Mouse (Mus musculus) neural tube, embryonic 14.5 days (tissue): Measurements from ENCODE around the gene Pan3. TPM values are rescaled to one million over a fixed set of nuclear protein-coding genes. Genes with fewer than 3 reads are reported as not detected.

Source experiments
- ATAC-seq: fragments of 200-750 bp; cut with Nextera tagmentation; 2 replicates; pipeline ENCODE4 v1.8.0; 2017; ENCODE audit warnings: low read depth, mild to moderate bottlenecking, moderate TSS enrichment, moderate library complexity
- H3K27ac ChIP-seq: fragments of 300-500 bp; sonication (generic); 2 replicates; pipeline ENCODE4 v1.5.1; 2014; ENCODE audit warnings: low read depth, mild to moderate bottlenecking, control low read depth, low read length, moderate library complexity, mixed read lengths
- H3K27me3 ChIP-seq: fragments of 300-500 bp; sonication (generic); 2 replicates; pipeline ENCODE4 v1.6.1; 2014; ENCODE audit warnings: low read length; ENCODE audit not compliant: control insufficient read depth, insufficient read depth
- H3K36me3 ChIP-seq: fragments of 300-500 bp; sonication (generic); 2 replicates; pipeline ENCODE4 v1.6.1; 2014; ENCODE audit warnings: low read length, mixed read lengths; ENCODE audit not compliant: control insufficient read depth, insufficient read depth
- H3K4me1 ChIP-seq: fragments of 300-500 bp; sonication (generic); 2 replicates; pipeline ENCODE4 v1.6.1; 2014; ENCODE audit warnings: low read length; ENCODE audit not compliant: control insufficient read depth, insufficient read depth
- H3K4me2 ChIP-seq: fragments of 300-500 bp; sonication (generic); 2 replicates; pipeline ENCODE4 v1.6.1; 2014; ENCODE audit warnings: mild to moderate bottlenecking, low read depth, low read length, control low read depth
- H3K4me3 ChIP-seq: fragments of 300-500 bp; sonication (generic); 2 replicates; pipeline ENCODE4 v1.5.1; 2014; ENCODE audit warnings: low read depth, low read length, control low read depth, mixed read lengths
- H3K9ac ChIP-seq: fragments of 300-500 bp; sonication (generic); replicated peaks from 2 replicates; pipeline ENCODE4 v1.6.1; 2014; ENCODE audit warnings: low read depth, mild to moderate bottlenecking, control low read depth, low read length, mixed read lengths
- H3K9me3 ChIP-seq: fragments of 300-500 bp; sonication (generic); 2 replicates; pipeline ENCODE4 v1.6.1; 2016; ENCODE audit warnings: low read length; ENCODE audit not compliant: control insufficient read depth
- WGBS: fragments of 180-500 bp; shearing (Covaris S2); extraction: QIAGEN DNeasy Blood & Tissue Kit; methylation state at CpG from one replicate; pipeline ENCODE4 v1.1.7; 2014; 5-methylcytosine and 5-hydroxymethylcytosine counted together
- polyA plus RNA-seq: library from polyadenylated mRNA; unstranded; fragments of >200 nt; fragmentation: Nextera tagmentation; extraction: Ambion mirVana; gene quantifications from 2 replicates; pipeline ENCODE4 v1.2.1, GENCODE M21; 2014

The Pan3 gene
- 54.5 and 62.8 TPM in 2 replicates for polyA plus RNA-seq

DNA sequence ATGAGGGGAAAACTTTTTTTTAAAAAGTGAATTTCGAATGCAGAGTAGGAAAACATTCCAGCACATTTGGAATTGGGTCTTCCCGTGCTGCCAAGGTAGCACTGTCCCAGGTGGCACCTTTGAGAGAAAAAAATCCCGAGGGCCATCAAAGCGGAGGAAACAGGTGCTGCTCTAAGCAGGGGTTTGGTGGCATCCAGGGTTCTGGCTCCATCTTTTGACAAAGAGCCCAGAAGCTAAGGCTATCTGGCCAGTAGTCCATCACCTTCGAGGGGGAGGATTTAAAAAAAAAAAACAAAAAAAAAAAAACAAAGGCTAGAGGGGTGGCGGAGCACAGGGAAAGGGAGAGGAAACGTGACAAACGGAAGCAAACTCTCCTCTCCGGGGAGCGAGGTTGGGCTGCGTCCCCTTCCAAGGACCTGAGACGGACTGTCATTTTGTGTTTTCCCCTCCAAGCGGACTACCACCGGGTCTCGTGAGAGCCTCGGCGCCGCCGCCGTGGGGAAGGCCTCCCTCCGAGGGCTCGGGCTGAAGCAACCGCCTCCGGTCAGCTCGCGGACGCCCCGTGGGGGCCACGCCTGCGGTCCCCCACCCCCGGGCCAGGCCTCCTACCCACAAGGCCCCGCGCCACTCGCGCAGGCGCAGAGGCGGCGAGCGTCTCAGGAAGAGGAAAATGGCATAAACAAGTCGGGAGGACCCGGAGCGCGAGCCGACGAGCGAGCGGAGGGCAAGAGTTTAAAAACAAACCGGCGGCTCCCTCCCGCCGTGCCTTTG, at the start of gene Pan3:
TSS of gene Pan3 (plus strand) at position 627 of the 771 bp plus-strand sequence.
- WGBS: 1% methylated on average over 44 of the region's 51 CpGs
- peak; percentile 89 for ATAC-seq
- Histone ChIP-seq H3K4me3 (peak within 1 kb of the TSS; percentile 98), H3K9ac (peak within 1 kb of the TSS; percentile 90), H3K36me3 (no peaks in the 10 kb centered on the region), H3K9me3 (no peaks in the 10 kb centered on the region), H3K4me1 (peaks cover 22% of the 10 kb centered on the region), H3K27ac (peak within 1 kb of the TSS; percentile 95), H3K4me2 (peak within 1 kb of the TSS; percentile 84), H3K27me3 (peaks cover 2% of the 10 kb centered on the region; the same call in 1 of the 2 replicates)

DNA sequence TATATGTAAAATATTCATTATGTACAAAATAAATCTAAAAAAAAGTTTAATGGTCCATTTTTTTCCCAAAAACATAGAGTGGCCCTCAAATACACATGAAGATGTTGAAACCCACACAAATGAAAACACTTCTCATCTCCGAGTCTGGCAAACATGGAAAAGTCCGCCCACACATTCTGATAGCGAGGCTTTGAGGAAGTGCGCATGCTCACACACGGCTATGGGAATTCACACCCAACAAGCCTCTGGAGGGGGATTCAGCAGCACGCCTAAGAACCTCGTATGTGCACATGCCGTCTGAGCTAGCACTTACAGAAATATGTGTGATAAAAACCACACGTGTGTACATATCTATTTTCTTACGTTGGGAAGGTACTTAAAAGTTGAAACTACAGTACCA, 48.6 kb upstream of the Pan3 start:
- H3K27me3 ChIP-seq: no peaks in the 10 kb centered on the region
- H3K36me3 ChIP-seq: no peaks in the 10 kb centered on the region
- no peak overlapping the region for H3K4me3 ChIP-seq
- no peak overlapping the region for H3K4me2 ChIP-seq
- no peaks in the 10 kb centered on the region for H3K9me3 ChIP-seq
- no peaks in the 10 kb centered on the region for H3K4me1 ChIP-seq
- no peak overlapping the region for H3K27ac ChIP-seq
- no peak overlapping the region for H3K9ac ChIP-seq
- 92% methylated on average over 10 of the region's 10 CpGs for WGBS
- ATAC-seq: no peak

DNA sequence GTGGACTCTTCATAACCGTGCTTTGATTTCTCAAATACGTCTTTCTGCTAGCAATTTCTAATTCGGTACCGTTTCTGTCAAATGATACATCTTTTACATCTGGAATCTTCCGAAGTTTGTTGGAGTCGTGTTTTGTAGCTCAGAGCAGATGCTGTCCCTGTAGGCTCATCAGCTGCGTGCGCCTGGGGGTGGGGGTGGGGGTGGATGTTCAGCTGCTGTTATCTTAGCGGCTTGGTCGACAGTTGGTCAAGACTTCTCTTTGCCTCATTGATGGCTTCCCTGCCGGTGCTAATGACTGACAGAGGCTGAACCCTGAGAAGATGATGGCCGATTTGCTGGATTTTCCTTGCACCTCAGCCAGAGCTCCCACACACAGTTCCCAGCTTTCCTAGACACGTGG, 43.1 kb upstream of the Pan3 start:
- no peak overlapping the region for H3K27ac ChIP-seq
- H3K36me3 ChIP-seq: no peaks in the 10 kb centered on the region
- H3K9ac ChIP-seq: no peak overlapping the region
- no peak for ATAC-seq
- no peak overlapping the region for H3K4me3 ChIP-seq
- H3K4me1 ChIP-seq: no peaks in the 10 kb centered on the region
- H3K4me2 ChIP-seq: no peak overlapping the region
- no peaks in the 10 kb centered on the region for H3K27me3 ChIP-seq
- H3K9me3 ChIP-seq: no peaks in the 10 kb centered on the region
- WGBS: 83% methylated on average over 13 of the region's 13 CpGs

DNA sequence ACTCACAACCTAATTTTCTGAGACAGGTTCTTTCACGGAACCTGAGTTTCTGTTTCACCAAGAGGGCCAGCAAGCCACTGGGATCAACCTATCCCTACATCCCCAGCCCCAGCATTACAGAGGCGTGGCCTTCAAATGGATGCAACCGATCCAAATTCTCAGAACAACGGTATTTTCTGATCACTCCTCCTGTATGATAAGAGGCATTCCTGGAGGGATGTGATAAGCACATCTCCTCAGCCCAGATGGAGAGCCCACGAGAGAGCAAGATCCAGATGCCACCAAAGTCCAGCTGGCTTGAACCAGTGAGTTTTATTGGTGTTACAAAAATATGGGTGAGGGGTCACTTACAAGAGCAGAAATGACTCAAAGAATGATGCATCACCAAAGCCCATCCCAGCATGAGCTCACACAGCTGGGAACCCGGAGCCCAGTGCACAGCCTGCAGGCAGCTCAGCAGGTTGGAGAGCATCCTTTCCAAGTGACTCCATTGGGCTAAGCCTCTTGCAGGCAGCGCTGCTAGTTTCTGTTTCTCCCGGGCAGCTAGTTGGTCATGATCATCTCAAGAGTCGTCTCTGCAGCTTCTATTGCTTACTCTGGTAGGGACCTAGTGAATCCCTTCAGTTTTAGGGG, 41.5 kb upstream of the Pan3 start:
- WGBS: 83% methylated on average over 9 of the region's 9 CpGs
- no peak overlapping the region for H3K4me2 ChIP-seq

DNA sequence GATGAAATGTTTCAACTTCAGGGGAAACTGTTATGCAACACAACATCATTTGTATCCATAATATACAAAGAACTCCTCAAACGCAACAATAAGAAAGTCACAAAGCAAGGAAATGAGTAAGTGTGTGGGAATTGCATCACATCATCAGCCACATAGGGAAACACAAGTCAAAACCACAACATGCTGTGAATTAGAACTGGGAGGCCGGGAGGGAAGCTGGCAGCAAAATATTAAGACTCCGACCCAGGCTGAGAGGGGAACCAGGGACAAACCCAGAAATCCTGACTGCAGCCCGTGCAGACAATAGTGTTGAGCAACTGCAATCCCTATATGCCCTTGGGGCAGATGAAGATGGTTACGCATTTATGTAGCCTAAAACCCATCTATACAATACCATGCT, 40.9 kb upstream of the Pan3 start:
- H3K4me2 ChIP-seq: no peak overlapping the region
- no peak for ATAC-seq
- 86% methylated on average over 5 of the region's 5 CpGs for WGBS

More for the DNA sequence above, 41.5 kb upstream of the Pan3 start:
- H3K4me1 ChIP-seq: no peaks in the 10 kb centered on the region
- H3K9me3 ChIP-seq: no peaks in the 10 kb centered on the region
- no peak overlapping the region for H3K4me3 ChIP-seq
- H3K36me3 ChIP-seq: no peaks in the 10 kb centered on the region
- H3K27ac ChIP-seq: no peak overlapping the region
- no peaks in the 10 kb centered on the region for H3K27me3 ChIP-seq
- H3K9ac ChIP-seq: no peak overlapping the region
- no peak for ATAC-seq

DNA sequence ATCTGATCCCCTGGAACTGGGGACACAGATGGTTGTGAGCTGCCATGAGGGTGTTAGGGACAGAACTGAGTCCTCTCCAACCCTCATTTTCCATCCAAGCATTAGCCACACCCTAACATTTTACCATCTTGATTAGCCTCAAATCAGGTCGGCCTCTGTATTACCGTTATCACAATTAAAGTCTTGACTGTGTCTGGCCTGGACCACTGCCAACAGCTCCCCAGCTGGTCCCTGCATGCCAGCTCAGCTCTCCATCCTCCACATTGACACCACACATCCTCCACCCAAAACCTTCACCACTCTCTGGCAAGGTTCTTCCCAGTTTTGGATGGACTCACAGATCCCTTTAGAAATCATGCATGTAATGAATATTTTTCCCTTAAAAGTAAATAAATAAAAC, 39.2 kb upstream of the Pan3 start:
- H3K27me3 ChIP-seq: no peaks in the 10 kb centered on the region
- no peak for ATAC-seq
- no peak overlapping the region for H3K9ac ChIP-seq
- no peaks in the 10 kb centered on the region for H3K4me1 ChIP-seq
- no peaks in the 10 kb centered on the region for H3K36me3 ChIP-seq
- no peak overlapping the region for H3K4me2 ChIP-seq
- no peak overlapping the region for H3K4me3 ChIP-seq
- 50% methylated on average over 2 of the region's 2 CpGs for WGBS
- no peak overlapping the region for H3K27ac ChIP-seq
- H3K9me3 ChIP-seq: no peaks in the 10 kb centered on the region

More for the DNA sequence above, 40.9 kb upstream of the Pan3 start:
- Histone ChIP-seq H3K4me1 (no peaks in the 10 kb centered on the region), H3K27ac (no peak overlapping the region), H3K9ac (no peak overlapping the region), H3K36me3 (no peaks in the 10 kb centered on the region), H3K4me3 (no peak overlapping the region), H3K27me3 (no peaks in the 10 kb centered on the region), H3K9me3 (no peaks in the 10 kb centered on the region)

DNA sequence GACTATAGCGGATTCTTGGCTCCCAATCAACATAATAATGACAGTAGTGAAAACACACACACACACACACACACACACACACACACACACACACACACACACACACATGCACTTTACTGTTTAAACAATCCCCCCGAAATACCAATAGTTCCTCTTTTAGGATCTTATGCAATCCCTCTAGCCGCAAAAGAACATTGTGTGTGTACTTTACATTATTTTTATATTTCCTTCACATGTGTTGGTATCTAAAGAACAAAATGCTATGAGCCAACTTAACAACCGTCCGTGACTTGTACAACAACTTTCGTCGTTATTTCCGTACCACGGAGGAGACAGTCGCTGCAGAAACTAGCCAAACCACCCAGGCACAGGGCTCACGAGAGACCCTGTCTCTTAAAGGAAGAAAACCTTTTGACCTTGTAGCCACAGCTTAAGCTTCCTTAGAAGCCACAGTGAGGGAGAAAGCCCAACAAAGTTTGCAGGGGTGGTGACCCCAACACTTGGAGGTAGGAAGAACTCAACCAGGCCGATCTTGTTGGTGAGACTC, 37.2 kb upstream of the Pan3 start:
- Histone ChIP-seq H3K9ac (no peak overlapping the region), H3K4me2 (no peak overlapping the region), H3K9me3 (no peaks in the 10 kb centered on the region), H3K36me3 (no peaks in the 10 kb centered on the region), H3K27ac (no peak overlapping the region), H3K27me3 (no peaks in the 10 kb centered on the region), H3K4me3 (no peak overlapping the region), H3K4me1 (no peaks in the 10 kb centered on the region)
- no peak for ATAC-seq
- WGBS: 89% methylated on average over 12 of the region's 12 CpGs

DNA sequence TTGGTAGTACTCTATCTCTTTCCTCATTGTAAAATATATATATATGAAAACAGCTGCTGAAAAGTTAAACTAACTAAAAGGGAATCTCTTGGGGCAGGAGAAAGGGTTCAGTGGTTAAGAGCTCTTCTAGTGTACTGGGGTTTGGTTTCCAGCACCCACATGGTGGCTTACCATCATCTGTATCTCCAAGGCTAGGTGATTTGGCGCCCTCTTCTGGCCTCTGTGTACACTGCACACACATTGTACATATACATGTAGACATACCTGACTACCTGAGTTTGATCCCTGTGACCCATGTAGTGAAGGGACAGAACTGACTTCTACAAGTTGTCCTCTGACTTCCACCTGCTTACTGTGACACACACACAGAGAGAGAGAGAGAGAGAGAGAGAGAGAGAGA, 34.9 kb upstream of the Pan3 start:
- WGBS: 35% methylated on average over 1 of the region's 1 CpGs
- Histone ChIP-seq H3K27ac (no peak overlapping the region), H3K9ac (no peak overlapping the region), H3K4me3 (no peak overlapping the region), H3K36me3 (no peaks in the 10 kb centered on the region), H3K9me3 (no peaks in the 10 kb centered on the region), H3K4me2 (no peak overlapping the region), H3K4me1 (no peaks in the 10 kb centered on the region), H3K27me3 (peaks cover 14% of the 10 kb centered on the region; the same call in 1 of the 2 replicates)
- ATAC-seq: no peak
